Mouse (Mus musculus): ENCODE measurements around the gene Yme1l1. TPM values are rescaled to one million over a fixed set of nuclear protein-coding genes. Genes with fewer than 3 reads are reported as not detected.

The Yme1l1 gene
- polyA plus RNA-seq (2015; fragmentation: Nextera tagmentation; extraction: Ambion mirVana): 27.3 and 31.2 TPM in 2 replicates

- peak; percentile 99 for ATAC-seq (ENCODE audit: insufficient read depth)
- peak within 1 kb of the TSS; percentile 87 for H3K4me2 ChIP-seq
- peak within 1 kb of the TSS; percentile 74 for H3K9ac ChIP-seq
- peaks cover 2% of the 10 kb centered on the region; the same call in 1 of the 2 replicates for H3K36me3 ChIP-seq (replicated peaks)
- peaks cover 30% of the 10 kb centered on the region for H3K4me1 ChIP-seq (replicated peaks)
- peak within 1 kb of the TSS; percentile 100 for H3K27ac ChIP-seq (replicated peaks)
- WGBS (ENCODE audit: insufficient replicate concordance): under 1% methylated on average over 61 of the region's 61 CpGs
- no peaks in the 10 kb centered on the region for H3K27me3 ChIP-seq
- H3K4me3 ChIP-seq (replicated peaks): peak within 1 kb of the TSS; percentile 77
- no peaks in the 10 kb centered on the region for H3K9me3 ChIP-seq (replicated peaks)
Measured at GRCm38 (mm10) chr2:23155777-23156607, at the start of gene Yme1l1, which contains the start of gene Mastl. TSS of gene Yme1l1 (plus strand) at chr2:23156369. TSS of gene Mastl (minus strand) at chr2:23156024.

- no peak overlapping the region for H3K4me2 ChIP-seq
- no peak overlapping the region for H3K9ac ChIP-seq
- no peaks in the 10 kb centered on the region for H3K4me1 ChIP-seq (replicated peaks)
- ATAC-seq (ENCODE audit: insufficient read depth): no peak
- H3K27ac ChIP-seq (replicated peaks): no peak overlapping the region
- peaks cover 33% of the 10 kb centered on the region for H3K36me3 ChIP-seq (replicated peaks)
- H3K4me3 ChIP-seq (replicated peaks): no peak overlapping the region
- H3K9me3 ChIP-seq (replicated peaks): no peaks in the 10 kb centered on the region
- H3K27me3 ChIP-seq: no peaks in the 10 kb centered on the region
Measured at GRCm38 (mm10) chr2:23119573-23119972, 36.6 kb upstream of the Yme1l1 start.

GRCm38 (mm10) chr2:23155199-23155621 lies 959 bp upstream of the Yme1l1 start:
- Histone ChIP-seq H3K9me3 (replicated peaks) (no peaks in the 10 kb centered on the region), H3K27ac (replicated peaks) (peak overlapping the region; percentile 100), H3K4me3 (replicated peaks) (peak overlapping the region; percentile 77), H3K9ac (peak overlapping the region; percentile 74), H3K27me3 (no peaks in the 10 kb centered on the region), H3K4me2 (peak overlapping the region; percentile 87), H3K4me1 (replicated peaks) (peaks cover 30% of the 10 kb centered on the region), H3K36me3 (replicated peaks) (peaks cover 5% of the 10 kb centered on the region; the same call in 1 of the 2 replicates)
- 2% methylated on average over 5 of the region's 5 CpGs for WGBS (ENCODE audit: insufficient replicate concordance)
- peak; percentile 27 for ATAC-seq (ENCODE audit: insufficient read depth)

- peaks cover 30% of the 10 kb centered on the region for H3K4me1 ChIP-seq (replicated peaks)
- H3K27ac ChIP-seq (replicated peaks): peak overlapping the region; percentile 100
- under 1% methylated on average over 17 of the region's 17 CpGs for WGBS (ENCODE audit: insufficient replicate concordance)
- H3K9me3 ChIP-seq (replicated peaks): no peaks in the 10 kb centered on the region
- H3K4me3 ChIP-seq (replicated peaks): peak overlapping the region; percentile 77
- no peak for ATAC-seq (ENCODE audit: insufficient read depth)
- H3K9ac ChIP-seq: peak overlapping the region; percentile 74
- H3K27me3 ChIP-seq: no peaks in the 10 kb centered on the region
- H3K36me3 ChIP-seq (replicated peaks): peaks cover 8% of the 10 kb centered on the region; the same call in 1 of the 2 replicates
- H3K4me2 ChIP-seq: peak overlapping the region; percentile 87
Measured at GRCm38 (mm10) chr2:23156608-23157081, 476 bp downstream of the Yme1l1 start.

- no peaks in the 10 kb centered on the region for H3K4me1 ChIP-seq (replicated peaks)
- WGBS (ENCODE audit: insufficient replicate concordance): 79% methylated on average over 3 of the region's 3 CpGs
- no peaks in the 10 kb centered on the region for H3K9me3 ChIP-seq (replicated peaks)
- H3K27me3 ChIP-seq: no peaks in the 10 kb centered on the region
- H3K36me3 ChIP-seq (replicated peaks): peaks cover 75% of the 10 kb centered on the region
- ATAC-seq (ENCODE audit: insufficient read depth): no peak
- no peak overlapping the region for H3K4me2 ChIP-seq
- H3K27ac ChIP-seq (replicated peaks): no peak overlapping the region
- H3K4me3 ChIP-seq (replicated peaks): no peak overlapping the region
- H3K9ac ChIP-seq: no peak overlapping the region
Measured at GRCm38 (mm10) chr2:23172305-23172704, 16.1 kb downstream of the Yme1l1 start.

- H3K4me2 ChIP-seq: no peak overlapping the region
- peaks cover 66% of the 10 kb centered on the region for H3K36me3 ChIP-seq (replicated peaks)
- H3K9ac ChIP-seq: no peak overlapping the region
- H3K4me1 ChIP-seq (replicated peaks): no peaks in the 10 kb centered on the region
- H3K27ac ChIP-seq (replicated peaks): no peak overlapping the region
- WGBS (ENCODE audit: insufficient replicate concordance): 68% methylated on average over 1 of the region's 1 CpGs
- no peaks in the 10 kb centered on the region for H3K9me3 ChIP-seq (replicated peaks)
- H3K4me3 ChIP-seq (replicated peaks): no peak overlapping the region
- ATAC-seq (ENCODE audit: insufficient read depth): no peak
- no peaks in the 10 kb centered on the region for H3K27me3 ChIP-seq
Measured at GRCm38 (mm10) chr2:23194366-23194765, 38.2 kb downstream of the Yme1l1 start.

GRCm38 (mm10) chr2:23201034-23201433 lies 44.9 kb downstream of the Yme1l1 start:
- WGBS (ENCODE audit: insufficient replicate concordance): 56% methylated on average over 1 of the region's 1 CpGs
- Histone ChIP-seq H3K4me2 (no peak overlapping the region), H3K36me3 (replicated peaks) (peaks cover 26% of the 10 kb centered on the region), H3K9ac (no peak overlapping the region), H3K9me3 (replicated peaks) (no peaks in the 10 kb centered on the region), H3K27me3 (no peaks in the 10 kb centered on the region; the same call in 1 of the 2 replicates), H3K4me3 (replicated peaks) (no peak overlapping the region), H3K4me1 (replicated peaks) (no peaks in the 10 kb centered on the region), H3K27ac (replicated peaks) (no peak overlapping the region)
- no peak for ATAC-seq (ENCODE audit: insufficient read depth)

- H3K4me1 ChIP-seq (replicated peaks): no peaks in the 10 kb centered on the region
Measured at GRCm38 (mm10) chr2:23202900-23203670, 46.9 kb downstream of the Yme1l1 start.

GRCm38 (mm10) chr2:23207070-23207526 lies 50.9 kb downstream of the Yme1l1 start, which contains the start of gene 4931423N10Rik:
TSS of gene 4931423N10Rik (plus strand) at chr2:23207476.
- no peaks in the 10 kb centered on the region for H3K9me3 ChIP-seq (replicated peaks)
- H3K4me3 ChIP-seq (replicated peaks): no peak within 1 kb of the TSS
- no peak for ATAC-seq (ENCODE audit: insufficient read depth)
- no peaks in the 10 kb centered on the region for H3K4me1 ChIP-seq (replicated peaks)
- H3K4me2 ChIP-seq: no peak within 1 kb of the TSS
- no peak within 1 kb of the TSS for H3K9ac ChIP-seq
- WGBS (ENCODE audit: insufficient replicate concordance): 67% methylated on average over 15 of the region's 15 CpGs
- H3K27me3 ChIP-seq: no peaks in the 10 kb centered on the region; the same call in 1 of the 2 replicates
- H3K36me3 ChIP-seq (replicated peaks): no peaks in the 10 kb centered on the region
- no peak within 1 kb of the TSS for H3K27ac ChIP-seq (replicated peaks)

More at GRCm38 (mm10) chr2:23202900-23203670, 46.9 kb downstream of the Yme1l1 start:
- Histone ChIP-seq H3K9ac (no peak overlapping the region), H3K27me3 (no peaks in the 10 kb centered on the region; the same call in 1 of the 2 replicates), H3K4me2 (no peak overlapping the region), H3K9me3 (replicated peaks) (no peaks in the 10 kb centered on the region), H3K4me3 (replicated peaks) (no peak overlapping the region), H3K36me3 (replicated peaks) (peaks cover 19% of the 10 kb centered on the region), H3K27ac (replicated peaks) (no peak overlapping the region)
- 47% methylated on average over 15 of the region's 15 CpGs for WGBS (ENCODE audit: insufficient replicate concordance)
- no peak for ATAC-seq (ENCODE audit: insufficient read depth)

GRCm38 (mm10) chr2:23213661-23214060 lies 57.5 kb downstream of the Yme1l1 start:
- H3K4me2 ChIP-seq: no peak overlapping the region
- H3K36me3 ChIP-seq (replicated peaks): no peaks in the 10 kb centered on the region
- no peaks in the 10 kb centered on the region for H3K4me1 ChIP-seq (replicated peaks)
- no peak for ATAC-seq (ENCODE audit: insufficient read depth)
- no peaks in the 10 kb centered on the region for H3K9me3 ChIP-seq (replicated peaks)
- no peak overlapping the region for H3K9ac ChIP-seq
- no peak overlapping the region for H3K27ac ChIP-seq (replicated peaks)
- H3K27me3 ChIP-seq: no peaks in the 10 kb centered on the region
- 52% methylated on average over 5 of the region's 5 CpGs for WGBS (ENCODE audit: insufficient replicate concordance)
- no peak overlapping the region for H3K4me3 ChIP-seq (replicated peaks)

GRCm38 (mm10) chr2:23225199-23225598 lies 69.0 kb downstream of the Yme1l1 start:
- Histone ChIP-seq H3K9ac (no peak overlapping the region), H3K4me2 (no peak overlapping the region), H3K4me1 (replicated peaks) (no peaks in the 10 kb centered on the region), H3K4me3 (replicated peaks) (no peak overlapping the region), H3K9me3 (replicated peaks) (no peaks in the 10 kb centered on the region), H3K27ac (replicated peaks) (no peak overlapping the region), H3K27me3 (no peaks in the 10 kb centered on the region), H3K36me3 (replicated peaks) (no peaks in the 10 kb centered on the region)
- 51% methylated on average over 7 of the region's 7 CpGs for WGBS (ENCODE audit: insufficient replicate concordance)
- ATAC-seq (ENCODE audit: insufficient read depth): no peak
